Mouse (Mus musculus) bone marrow, adult 2 months (tissue): ENCODE data around the gene Plekha1. TPM values are rescaled to one million over a fixed set of nuclear protein-coding genes. Genes with fewer than 3 reads are reported as not detected.

Source experiments
- H3K27ac ChIP-seq: fragments of 200-500 bp; 2 replicates; pipeline ENCODE4 v1.5.1; 2012; ENCODE audit warnings: low read depth, mild to moderate bottlenecking, control low read depth, inconsistent platforms, low read length; ENCODE audit not compliant: control insufficient read depth, poor library complexity, insufficient read depth
- H3K4me1 ChIP-seq: fragments of 200-500 bp; 2 replicates; pipeline ENCODE4 v1.6.1; 2011; ENCODE audit warnings: low read length; ENCODE audit not compliant: control insufficient read depth, insufficient read depth
- H3K4me3 ChIP-seq: fragments of 200-500 bp; replicated peaks from 2 replicates; pipeline ENCODE3; 2011; ENCODE audit warnings: mild to moderate bottlenecking, low read depth, low read length, control low read depth; ENCODE audit not compliant: control insufficient read depth
- CTCF ChIP-seq: fragments of 200-500 bp; IDR thresholded peaks from 2 replicates; pipeline ENCODE4 v1.5.1; 2011; ENCODE audit warnings: low read length, control low read depth; ENCODE audit not compliant: control insufficient read depth, insufficient read depth
- POLR2A ChIP-seq: fragments of 200-500 bp; IDR thresholded peaks from 2 replicates; pipeline ENCODE4 v1.6.1; 2011; ENCODE audit warnings: low read depth, mild to moderate bottlenecking, control low read depth, low read length, borderline replicate concordance; ENCODE audit not compliant: control insufficient read depth
- WGBS: fragments of 180-500 bp; shearing (Covaris S2); methylation state at CpG from one replicate; pipeline ENCODE4 v1.1.7; 2018; 5-methylcytosine and 5-hydroxymethylcytosine counted together
- polyA plus RNA-seq: library from polyadenylated mRNA; stranded (reverse); fragments of >200 nt; gene quantifications from 2 replicates; pipeline ENCODE4 v1.2.4, GENCODE M21; 2011; ENCODE audit warnings: low replicate concordance; ENCODE audit not compliant: missing spikeins, insufficient read depth, insufficient read length

The Plekha1 gene
- polyA plus RNA-seq: 3.5 and 13.4 TPM in 2 replicates

- Histone ChIP-seq H3K4me3 (peak within 1 kb of the TSS; percentile 94), H3K27ac (peak within 1 kb of the TSS; percentile 79), H3K4me1 (no peaks in the 10 kb centered on the region)
- TF ChIP-seq CTCF: no peak
- peak; percentile 57; the same call in 1 of the 2 replicates for TF ChIP-seq POLR2A
- WGBS: under 1% methylated on average over 111 of the region's 114 CpGs
Observed at GRCm38 (mm10) chr7:130865613-130866591, at the start of gene Plekha1. Gene Plekha1, plus strand, starts transcription at chr7:130865756.

GRCm38 (mm10) chr7:130816243-130816642 is 49.3 kb upstream of the Plekha1 start:
- no peak for TF ChIP-seq POLR2A
- TF ChIP-seq CTCF: no peak
- 18% methylated on average over 7 of the region's 7 CpGs for WGBS
- no peaks in the 10 kb centered on the region; the same call in 1 of the 2 replicates for H3K4me1 ChIP-seq
- no peak overlapping the region for H3K27ac ChIP-seq
- no peak overlapping the region for H3K4me3 ChIP-seq

- TF ChIP-seq POLR2A (no peak), CTCF (no peak)
- Histone ChIP-seq H3K27ac (no peak overlapping the region), H3K4me3 (no peak overlapping the region), H3K4me1 (no peaks in the 10 kb centered on the region; the same call in 1 of the 2 replicates)
- WGBS: under 1% methylated on average over 5 of the region's 5 CpGs
Observed at GRCm38 (mm10) chr7:130818813-130819212, 46.7 kb upstream of the Plekha1 start.

GRCm38 (mm10) chr7:130819624-130820023 is 45.9 kb upstream of the Plekha1 start:
- TF ChIP-seq POLR2A (no peak), CTCF (no peak)
- Histone ChIP-seq H3K4me1 (no peaks in the 10 kb centered on the region; the same call in 1 of the 2 replicates), H3K4me3 (no peak overlapping the region), H3K27ac (no peak overlapping the region)
- 86% methylated on average over 10 of the region's 10 CpGs for WGBS

GRCm38 (mm10) chr7:130823992-130824391 is 41.6 kb upstream of the Plekha1 start:
- Histone ChIP-seq H3K4me3 (no peak overlapping the region), H3K27ac (no peak overlapping the region), H3K4me1 (no peaks in the 10 kb centered on the region; the same call in 1 of the 2 replicates)
- TF ChIP-seq CTCF: no peak
- TF ChIP-seq POLR2A: no peak
- WGBS: 75% methylated on average over 9 of the region's 9 CpGs

GRCm38 (mm10) chr7:130826343-130826742 is 39.2 kb upstream of the Plekha1 start:
- Histone ChIP-seq H3K4me3 (no peak overlapping the region), H3K27ac (0 out of 2 replicates have a peak overlapping the region, but pooled peaks have one; percentile 7), H3K4me1 (no peaks in the 10 kb centered on the region; the same call in 1 of the 2 replicates)
- no peak for TF ChIP-seq POLR2A
- no peak for TF ChIP-seq CTCF
- WGBS: 52% methylated on average over 3 of the region's 3 CpGs

GRCm38 (mm10) chr7:130827431-130827830 is 38.1 kb upstream of the Plekha1 start:
- no peak overlapping the region for H3K27ac ChIP-seq
- no peak overlapping the region for H3K4me3 ChIP-seq
- WGBS: 57% methylated on average over 3 of the region's 3 CpGs
- TF ChIP-seq POLR2A: no peak
- no peak for TF ChIP-seq CTCF
- H3K4me1 ChIP-seq: no peaks in the 10 kb centered on the region; the same call in 1 of the 2 replicates

GRCm38 (mm10) chr7:130827844-130828403 is 37.6 kb upstream of the Plekha1 start:
- Histone ChIP-seq H3K4me3 (no peak overlapping the region), H3K27ac (no peak overlapping the region), H3K4me1 (no peaks in the 10 kb centered on the region; the same call in 1 of the 2 replicates)
- no peak for TF ChIP-seq POLR2A
- TF ChIP-seq CTCF: no peak
- WGBS: 60% methylated on average over 9 of the region's 9 CpGs
